Mouse (Mus musculus) forebrain, embryonic 13.5 days (tissue): ENCODE measurements around the gene Hoxb6. TPM values are rescaled to one million over a fixed set of nuclear protein-coding genes. Genes with fewer than 3 reads are reported as not detected.

Experiments used
- ATAC-seq: fragments of 200-750 bp; cut with Nextera tagmentation; 2 replicates; pipeline ENCODE4 v1.8.0; 2017
- H3K27ac ChIP-seq: fragments of 300-500 bp; sonication (generic); 2 replicates; pipeline ENCODE4 v1.5.1; 2015; ENCODE audit warnings: inconsistent platforms, mild to moderate bottlenecking, moderate library complexity
- H3K27me3 ChIP-seq: fragments of 300-500 bp; sonication (generic); 2 replicates; pipeline ENCODE4 v1.6.1; 2015; ENCODE audit warnings: mild to moderate bottlenecking, inconsistent platforms
- H3K36me3 ChIP-seq: fragments of 300-500 bp; sonication (generic); 2 replicates; pipeline ENCODE4 v1.6.1; 2015; ENCODE audit warnings: mild to moderate bottlenecking, inconsistent platforms; ENCODE audit not compliant: poor library complexity, severe bottlenecking
- H3K4me1 ChIP-seq: fragments of 300-500 bp; sonication (generic); 2 replicates; pipeline ENCODE4 v1.6.1; 2015; ENCODE audit warnings: inconsistent platforms
- H3K4me2 ChIP-seq: fragments of 300-500 bp; sonication (generic); 2 replicates; pipeline ENCODE4 v1.6.1; 2015; ENCODE audit warnings: inconsistent platforms, mild to moderate bottlenecking, moderate library complexity
- H3K4me3 ChIP-seq: fragments of 300-500 bp; sonication (generic); 2 replicates; pipeline ENCODE4 v1.5.1; 2015; ENCODE audit warnings: mild to moderate bottlenecking, inconsistent platforms
- H3K9ac ChIP-seq: fragments of 300-500 bp; sonication (generic); 2 replicates; pipeline ENCODE4 v1.6.1; 2015; ENCODE audit warnings: mild to moderate bottlenecking, inconsistent platforms
- H3K9me3 ChIP-seq: fragments of 300-500 bp; sonication (generic); replicated peaks from 2 replicates; pipeline ENCODE4 v1.6.1; 2016; ENCODE audit warnings: inconsistent platforms
- WGBS: fragments of 180-500 bp; shearing (Covaris S2); methylation state at CpG from one replicate; pipeline ENCODE4 v1.1.7; 2015; 5-methylcytosine and 5-hydroxymethylcytosine counted together
- polyA plus RNA-seq: library from polyadenylated mRNA; unstranded; fragments of >200 nt; fragmentation: Nextera tagmentation; extraction: Ambion mirVana; gene quantifications from 2 replicates; pipeline ENCODE4 v1.2.1, GENCODE M21; 2015

Hoxb6 gene
- polyA plus RNA-seq, 1 experiment from 2014 or later = not detected

- Histone ChIP-seq H3K4me3 (no peak overlapping the region), H3K9me3 (no peaks in the 10 kb centered on the region), H3K27me3 (peaks cover 100% of the 10 kb centered on the region), H3K4me2 (no peak overlapping the region), H3K36me3 (no peaks in the 10 kb centered on the region), H3K27ac (no peak overlapping the region), H3K4me1 (no peaks in the 10 kb centered on the region), H3K9ac (no peak overlapping the region)
- no peak for ATAC-seq
- WGBS = under 1% methylated on average over 8 of the region's 8 CpGs
These were observed 39.8 kb downstream of the Hoxb6 start for GRCm38 (mm10) chr11:96332105-96332504.

GRCm38 (mm10) chr11:96332618-96333032 lies 40.3 kb downstream of the Hoxb6 start:
- H3K9me3 ChIP-seq = no peaks in the 10 kb centered on the region
- no peak overlapping the region for H3K27ac ChIP-seq
- no peak overlapping the region for H3K9ac ChIP-seq
- WGBS = under 1% methylated on average over 35 of the region's 35 CpGs
- H3K27me3 ChIP-seq = peaks cover 100% of the 10 kb centered on the region
- ATAC-seq = no peak
- no peaks in the 10 kb centered on the region for H3K4me1 ChIP-seq
- no peak overlapping the region for H3K4me2 ChIP-seq
- no peaks in the 10 kb centered on the region for H3K36me3 ChIP-seq
- H3K4me3 ChIP-seq = no peak overlapping the region

GRCm38 (mm10) chr11:96333241-96334001 lies 41.1 kb downstream of the Hoxb6 start:
- H3K4me3 ChIP-seq = no peak overlapping the region
- H3K36me3 ChIP-seq = no peaks in the 10 kb centered on the region
- 2% methylated on average over 17 of the region's 17 CpGs for WGBS
- no peak overlapping the region for H3K4me2 ChIP-seq
- no peak overlapping the region for H3K9ac ChIP-seq
- no peaks in the 10 kb centered on the region for H3K9me3 ChIP-seq
- no peak for ATAC-seq
- no peak overlapping the region for H3K27ac ChIP-seq
- peaks cover 100% of the 10 kb centered on the region for H3K27me3 ChIP-seq
- no peaks in the 10 kb centered on the region for H3K4me1 ChIP-seq

DNA sequence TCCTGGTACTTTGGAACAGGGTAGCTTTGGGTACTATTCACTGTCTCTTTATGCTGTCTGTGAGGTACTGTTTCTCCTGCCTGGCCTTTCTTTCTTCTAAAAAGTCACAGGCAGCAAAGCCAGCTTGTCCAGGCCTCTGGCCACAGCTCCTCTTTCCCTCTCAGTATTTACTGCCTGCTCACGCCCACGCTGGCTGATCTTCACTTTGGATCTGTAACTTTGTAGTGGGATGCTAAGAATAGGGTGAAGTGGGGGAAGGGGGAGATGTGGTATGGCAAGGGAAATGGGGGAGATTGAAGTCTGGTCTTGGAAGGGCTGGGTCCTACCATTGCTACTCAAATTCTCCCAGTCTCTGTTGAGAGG lies 41.7 kb downstream of the Hoxb6 start:
- WGBS = 0% methylated on average over 2 of the region's 2 CpGs
- Histone ChIP-seq H3K4me3 (no peak overlapping the region), H3K4me2 (no peak overlapping the region), H3K27me3 (peaks cover 100% of the 10 kb centered on the region), H3K27ac (no peak overlapping the region), H3K9me3 (no peaks in the 10 kb centered on the region), H3K9ac (no peak overlapping the region), H3K4me1 (no peaks in the 10 kb centered on the region), H3K36me3 (no peaks in the 10 kb centered on the region)
- ATAC-seq = no peak

- H3K27me3 ChIP-seq = peaks cover 100% of the 10 kb centered on the region
- ATAC-seq = no peak
- no peaks in the 10 kb centered on the region for H3K4me1 ChIP-seq
- WGBS = 14% methylated on average over 3 of the region's 3 CpGs
- no peak overlapping the region for H3K27ac ChIP-seq
- H3K4me2 ChIP-seq = no peak overlapping the region
- H3K9ac ChIP-seq = no peak overlapping the region
- H3K9me3 ChIP-seq = no peaks in the 10 kb centered on the region
- H3K4me3 ChIP-seq = no peak overlapping the region
- no peaks in the 10 kb centered on the region for H3K36me3 ChIP-seq
These were observed 42.7 kb downstream of the Hoxb6 start for GRCm38 (mm10) chr11:96334998-96335397.

- H3K4me1 ChIP-seq = no peaks in the 10 kb centered on the region
- no peak overlapping the region for H3K9ac ChIP-seq
- no peaks in the 10 kb centered on the region for H3K36me3 ChIP-seq
- ATAC-seq = no peak
- no peaks in the 10 kb centered on the region for H3K9me3 ChIP-seq
- no peak overlapping the region for H3K4me3 ChIP-seq
- H3K27me3 ChIP-seq = peaks cover 100% of the 10 kb centered on the region
- 0% methylated on average over 2 of the region's 2 CpGs for WGBS
- no peak overlapping the region for H3K4me2 ChIP-seq
- H3K27ac ChIP-seq = no peak overlapping the region
These were observed 44.3 kb downstream of the Hoxb6 start for GRCm38 (mm10) chr11:96336597-96336996.

DNA sequence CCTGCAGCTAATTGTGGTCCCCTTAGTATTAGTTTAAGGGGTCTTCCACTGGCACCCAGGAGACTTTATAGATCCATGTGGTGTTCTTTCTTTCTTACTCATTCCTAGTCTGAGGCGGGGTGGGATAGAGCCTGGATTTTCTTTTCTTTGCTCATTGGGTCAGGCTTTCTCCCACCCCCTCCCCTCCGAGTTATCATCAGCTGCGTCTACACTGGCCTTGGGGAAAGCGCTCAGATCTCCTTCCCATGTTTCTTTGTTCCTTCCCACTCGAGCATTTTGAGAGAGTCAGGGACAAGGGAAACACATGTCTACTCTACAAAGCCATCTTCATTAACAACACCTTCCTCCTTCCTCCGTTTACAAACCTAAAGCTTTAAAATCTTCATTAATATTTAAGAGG lies 44.8 kb downstream of the Hoxb6 start:
- ATAC-seq = no peak
- H3K27me3 ChIP-seq = peaks cover 100% of the 10 kb centered on the region
- H3K9me3 ChIP-seq = no peaks in the 10 kb centered on the region
- H3K36me3 ChIP-seq = no peaks in the 10 kb centered on the region
- WGBS = under 1% methylated on average over 6 of the region's 6 CpGs
- H3K4me2 ChIP-seq = no peak overlapping the region
- H3K4me1 ChIP-seq = no peaks in the 10 kb centered on the region
- no peak overlapping the region for H3K9ac ChIP-seq
- H3K27ac ChIP-seq = no peak overlapping the region
- H3K4me3 ChIP-seq = no peak overlapping the region

DNA sequence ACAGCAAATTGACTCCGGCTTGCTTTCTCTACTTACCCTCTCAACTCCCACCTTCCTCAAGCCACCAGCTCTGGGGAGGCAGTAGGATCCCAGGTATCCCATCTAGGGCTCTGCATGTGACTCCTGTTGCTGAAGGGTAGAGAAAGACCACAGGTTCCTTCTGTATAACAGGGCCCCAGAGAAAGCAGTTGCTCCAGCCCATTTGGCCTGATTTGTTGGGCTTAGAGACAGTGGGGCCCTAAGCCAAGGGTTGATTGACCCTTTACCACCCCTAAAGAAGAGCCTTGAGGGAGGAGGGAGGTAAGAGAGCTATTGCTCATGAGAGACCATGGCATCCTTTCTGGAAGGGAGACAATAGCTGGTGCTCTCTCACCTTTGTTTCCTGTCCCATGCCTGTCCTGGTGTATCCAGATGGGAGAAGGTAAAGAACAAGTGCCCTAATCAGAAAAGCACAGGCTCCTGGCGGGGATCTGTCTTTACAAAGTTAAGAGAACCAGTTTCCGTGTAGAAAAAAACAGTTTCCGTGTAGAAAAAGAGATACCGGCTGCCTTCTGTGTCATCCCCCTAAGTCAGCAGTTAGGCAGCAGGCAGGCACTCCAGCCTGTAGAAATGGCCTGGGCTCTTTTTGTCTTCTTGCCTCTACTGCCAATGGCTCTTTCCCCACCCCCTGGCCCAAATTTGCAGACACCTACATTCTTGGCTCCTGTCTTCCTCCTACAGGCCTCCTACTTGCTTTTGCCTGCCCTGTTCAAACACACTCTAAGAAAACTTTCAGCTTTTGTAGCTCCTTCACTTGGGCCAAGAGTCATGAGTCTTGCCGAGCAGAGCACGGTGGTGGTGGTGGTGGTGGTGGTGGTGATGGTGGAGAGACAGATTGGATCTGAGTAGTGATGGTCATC lies 46.9 kb downstream of the Hoxb6 start:
- Histone ChIP-seq H3K36me3 (no peaks in the 10 kb centered on the region), H3K9me3 (no peaks in the 10 kb centered on the region), H3K27ac (no peak overlapping the region), H3K27me3 (peaks cover 100% of the 10 kb centered on the region), H3K4me2 (no peak overlapping the region), H3K9ac (no peak overlapping the region), H3K4me1 (no peaks in the 10 kb centered on the region), H3K4me3 (no peak overlapping the region)
- ATAC-seq = no peak
- WGBS = 6% methylated on average over 7 of the region's 7 CpGs

GRCm38 (mm10) chr11:96340698-96341365 lies 48.6 kb downstream of the Hoxb6 start:
- no peak for ATAC-seq
- no peak overlapping the region for H3K9ac ChIP-seq
- H3K4me3 ChIP-seq = no peak overlapping the region
- H3K27ac ChIP-seq = no peak overlapping the region
- peaks cover 100% of the 10 kb centered on the region for H3K27me3 ChIP-seq
- H3K4me2 ChIP-seq = no peak overlapping the region
- WGBS = 1% methylated on average over 32 of the region's 36 CpGs
- H3K9me3 ChIP-seq = no peaks in the 10 kb centered on the region
- H3K36me3 ChIP-seq = no peaks in the 10 kb centered on the region
- H3K4me1 ChIP-seq = peaks cover 7% of the 10 kb centered on the region

DNA sequence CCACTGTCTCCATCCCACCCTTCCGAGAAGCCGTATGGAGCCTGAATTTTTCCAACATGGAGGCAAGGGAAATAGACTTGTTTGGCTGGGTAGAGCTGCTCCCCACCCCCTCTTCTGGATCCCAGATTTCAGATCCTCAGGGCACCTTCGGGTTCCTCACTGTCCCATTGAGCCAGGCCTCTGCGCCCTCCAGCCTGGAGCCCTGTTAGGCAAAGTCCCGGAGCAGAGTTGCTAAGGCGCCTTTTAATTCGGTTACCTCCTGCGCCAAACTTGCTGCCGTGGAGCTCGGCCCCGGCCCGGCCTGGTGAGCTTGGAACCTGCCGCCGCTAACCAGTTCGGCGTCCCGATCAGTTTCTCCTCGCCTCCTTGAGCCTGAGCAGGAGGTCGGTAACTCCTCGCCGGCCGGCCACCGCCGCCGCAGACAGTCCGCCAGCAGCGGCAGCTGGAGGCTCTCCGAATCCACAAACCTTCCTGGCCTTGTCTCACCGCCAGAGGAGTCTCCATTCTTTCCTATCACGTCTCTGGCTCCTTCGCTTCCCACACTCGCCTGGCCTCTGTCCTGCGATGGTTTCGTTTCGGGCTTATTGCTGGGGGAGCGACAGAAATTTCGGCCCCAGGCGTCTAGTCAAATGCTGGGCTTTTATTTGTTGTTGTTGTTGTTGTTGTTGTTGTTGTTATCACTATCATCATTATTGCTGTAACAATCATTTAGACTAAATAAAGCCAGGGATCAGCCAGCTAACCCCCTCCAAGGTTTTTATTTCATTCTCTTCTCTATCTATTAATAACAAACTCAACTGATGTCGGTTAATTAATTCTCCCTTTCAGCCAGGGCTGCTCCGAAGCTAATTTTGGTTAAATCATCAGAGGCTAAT lies 49.7 kb downstream of the Hoxb6 start:
- no peaks in the 10 kb centered on the region for H3K9me3 ChIP-seq

DNA sequence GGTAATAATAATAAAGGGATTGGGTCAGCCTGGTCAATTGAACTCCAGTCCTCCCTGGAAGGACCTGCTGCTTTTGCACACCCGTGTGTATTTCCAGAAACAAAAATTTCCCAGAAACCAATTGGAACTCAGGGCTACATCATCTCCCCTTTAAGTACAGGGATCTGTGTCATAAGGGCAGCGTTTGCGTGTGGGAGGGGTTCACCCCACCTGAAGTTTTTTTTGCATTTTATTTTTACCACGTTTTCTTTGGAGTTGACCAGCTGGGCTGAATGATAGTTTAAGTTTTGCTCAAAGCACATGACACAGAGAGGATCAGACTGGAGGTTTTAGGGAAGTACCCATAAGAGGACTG lies 50.3 kb downstream of the Hoxb6 start:
- no peak for ATAC-seq
- peaks cover 98% of the 10 kb centered on the region for H3K27me3 ChIP-seq
- no peak overlapping the region for H3K4me2 ChIP-seq
- H3K4me1 ChIP-seq = peaks cover 7% of the 10 kb centered on the region
- no peaks in the 10 kb centered on the region for H3K36me3 ChIP-seq
- no peak overlapping the region for H3K9ac ChIP-seq
- WGBS = under 1% methylated on average over 4 of the region's 4 CpGs
- H3K4me3 ChIP-seq = no peak overlapping the region
- no peak overlapping the region for H3K27ac ChIP-seq
- no peaks in the 10 kb centered on the region for H3K9me3 ChIP-seq

More for the DNA sequence above, 49.7 kb downstream of the Hoxb6 start:
- under 1% methylated on average over 40 of the region's 40 CpGs for WGBS
- H3K36me3 ChIP-seq = no peaks in the 10 kb centered on the region
- H3K4me1 ChIP-seq = peaks cover 7% of the 10 kb centered on the region
- no peak overlapping the region for H3K27ac ChIP-seq
- H3K9ac ChIP-seq = no peak overlapping the region
- no peak overlapping the region for H3K4me3 ChIP-seq
- no peak for ATAC-seq
- H3K4me2 ChIP-seq = no peak overlapping the region
- H3K27me3 ChIP-seq = peaks cover 100% of the 10 kb centered on the region
